Mouse (Mus musculus): ENCODE measurements at regions not wholly inside any gene's neighbourhood (a gene's known extent, or its start where the extent isn't known, plus 50 kb on each side); places are given as distances from the start of the nearest gene placed in this dataset.

DNA sequence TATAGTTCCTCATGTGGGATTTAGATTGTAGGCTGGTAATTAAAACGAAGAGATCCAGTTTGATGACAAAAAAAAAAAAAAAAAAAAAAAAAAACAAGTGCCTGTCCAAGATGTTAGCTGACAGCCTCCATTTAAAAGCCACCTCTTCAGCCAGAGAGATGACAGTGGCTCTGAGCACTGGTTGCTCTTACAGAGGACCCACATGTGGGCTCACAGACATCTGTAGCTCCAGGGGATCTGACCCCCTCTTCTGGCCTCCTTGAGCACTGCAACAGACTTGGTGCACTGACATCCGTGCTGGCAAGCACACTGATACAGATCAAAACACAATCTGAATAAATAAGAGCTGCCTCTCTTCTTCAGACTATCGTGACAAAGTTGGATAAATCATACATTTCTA lies 149.6 kb downstream of the B3glct start:
- no peak for TF ChIP-seq CTCF (IDR thresholded peaks at IDR 0.05; ENCODE audit: low read depth)
- TF ChIP-seq EP300 (optimal IDR thresholded peaks at IDR 0.05) = no peak
